Mouse (Mus musculus) gastrocnemius, postnatal 14 days (tissue): ENCODE data around the gene Olfr1512. TPM values are rescaled to one million over a fixed set of nuclear protein-coding genes. Genes with fewer than 3 reads are reported as not detected.

ENCODE experiments used
- total RNA-seq, 2 experiments: library from RNA; stranded (reverse); gene quantifications; 2 replicates each; pipeline ENCODE4 v1.2.3; 2021

Olfr1512 gene
- total RNA-seq, 2 experiments from 2014 or later: not detected

Other genes starting within 250 kb of the Olfr1512 start
- gene Supt16, start 181.8 kb downstream of the Olfr1512 start, total RNA-seq: 10 to 100 TPM; 15.7 to 16.1 TPM
- 10 to 100 TPM; 36.5 to 37.7 TPM for gene Chd8, start 121.4 kb downstream of the Olfr1512 start, total RNA-seq
- gene Tox4, start 100.0 kb downstream of the Olfr1512 start, total RNA-seq: 10 to 100 TPM; 31.9 to 33.1 TPM
- gene Rab2b, start 99.6 kb downstream of the Olfr1512 start, total RNA-seq: 1 to 10 TPM; 3.7 to 5.0 TPM
- 10 to 100 TPM; 11.8 to 14.7 TPM for gene Mettl3, start 74.0 kb downstream of the Olfr1512 start, total RNA-seq
- gene Sall2, start 50.4 kb downstream of the Olfr1512 start, total RNA-seq: 1 to 10 TPM; 1.9 to 2.4 TPM
- gene Olfr1513, start 22.8 kb downstream of the Olfr1512 start, total RNA-seq: not detected
- not detected for gene Olfr1511, start 18.2 kb upstream of the Olfr1512 start, total RNA-seq
- not detected for gene Olfr1510, start 35.2 kb upstream of the Olfr1512 start, total RNA-seq
- gene Olfr1509, start 63.8 kb upstream of the Olfr1512 start, total RNA-seq: not detected
- gene Olfr1508, start 88.3 kb upstream of the Olfr1512 start, total RNA-seq: not detected
- gene Olfr1507, start 116.6 kb upstream of the Olfr1512 start, total RNA-seq: not detected